Mouse (Mus musculus) olfactory bulb, adult 2 months (tissue): ENCODE data around the gene Ascl4.

Experiments
- CTCF ChIP-seq: fragments of 200-500 bp; IDR thresholded peaks from 2 replicates; pipeline ENCODE4 v1.5.1; 2012; ENCODE audit warnings: low read depth, mild to moderate bottlenecking, low read length, moderate library complexity; ENCODE audit not compliant: insufficient read depth
- POLR2A ChIP-seq: fragments of 200-500 bp; IDR thresholded peaks from 2 replicates; pipeline ENCODE4 v1.6.1; 2012; ENCODE audit warnings: mild to moderate bottlenecking, low read depth, low read length, moderate library complexity; ENCODE audit not compliant: insufficient read depth

GRCm38 (mm10) chr10:85953401-85953800, 25.9 kb downstream of the Ascl4 start:
- no peak for TF ChIP-seq CTCF
- TF ChIP-seq POLR2A = no peak
